Mouse (Mus musculus): ENCODE measurements around the gene Prdm16.

Prdm16 gene

DNA sequence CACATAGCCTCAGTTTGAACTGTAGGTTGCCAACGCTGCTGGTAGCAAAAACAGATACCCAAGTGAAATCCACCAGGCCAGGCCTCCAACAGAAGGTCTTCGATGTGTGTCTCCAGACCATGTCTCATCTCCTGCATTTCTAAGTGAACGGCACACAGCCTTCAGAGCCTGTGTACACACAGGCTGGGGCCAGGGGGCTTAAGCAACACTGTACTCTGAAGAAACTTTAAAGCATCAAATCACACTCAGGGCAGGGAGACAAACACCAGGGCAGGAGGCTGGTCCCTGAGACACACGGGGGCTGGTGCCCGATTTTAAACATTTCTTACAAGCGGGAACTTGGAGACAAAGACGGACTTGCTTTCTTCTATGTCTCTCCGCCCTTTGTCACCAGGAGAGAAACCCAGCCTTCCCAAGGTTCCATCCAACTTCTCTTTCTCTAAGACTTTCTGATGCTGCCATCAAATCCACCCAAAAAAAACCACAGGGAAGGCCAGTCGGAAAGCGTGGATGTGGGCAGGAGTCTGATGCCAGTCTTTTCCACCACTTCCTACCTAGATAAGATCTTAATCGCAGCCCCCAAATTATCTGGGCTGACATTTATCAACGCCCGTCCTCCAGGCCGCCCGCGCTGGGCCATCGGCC, 42.4 kb downstream of the Prdm16 start:
- ChIA-PET CTCF (no interaction called here), POLR2A (no interaction called here)

GRCm38 (mm10) chr4:154592562-154592961, 44.1 kb downstream of the Prdm16 start:
- ChIA-PET POLR2A (interaction anchor here in 3 of 4 experiments (0.5 to 1.4 kb wide), 6 partner anchors 8 to 85 kb away, joined by 3 to 6 read pairs (median 4); no protein-coding TSS in a partner anchor), CTCF (interaction anchor here in 2 of 4 experiments (0.8 kb wide), 2 partner anchors 264 kb away, joined by 3 read pairs; no protein-coding TSS in a partner anchor)

DNA sequence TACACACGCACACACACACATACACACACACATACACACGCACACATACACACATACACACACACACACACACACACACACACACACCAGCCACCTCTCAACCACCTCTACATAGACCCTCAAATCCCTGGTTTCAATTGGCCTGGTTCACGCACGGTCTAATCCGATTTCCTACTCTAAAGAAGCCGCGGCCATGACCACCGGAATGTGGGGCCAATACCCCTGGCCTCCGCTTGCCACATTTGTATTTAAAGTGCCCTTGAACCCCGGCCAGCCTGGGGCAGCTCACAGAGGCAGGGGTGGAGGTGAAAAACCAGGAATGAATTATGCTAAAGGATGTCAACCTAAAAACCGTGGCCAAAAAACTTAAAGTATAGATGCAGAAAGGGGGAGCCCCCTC, 45.8 kb downstream of the Prdm16 start:
- ChIA-PET POLR2A (no interaction called here), CTCF (no interaction called here)

DNA sequence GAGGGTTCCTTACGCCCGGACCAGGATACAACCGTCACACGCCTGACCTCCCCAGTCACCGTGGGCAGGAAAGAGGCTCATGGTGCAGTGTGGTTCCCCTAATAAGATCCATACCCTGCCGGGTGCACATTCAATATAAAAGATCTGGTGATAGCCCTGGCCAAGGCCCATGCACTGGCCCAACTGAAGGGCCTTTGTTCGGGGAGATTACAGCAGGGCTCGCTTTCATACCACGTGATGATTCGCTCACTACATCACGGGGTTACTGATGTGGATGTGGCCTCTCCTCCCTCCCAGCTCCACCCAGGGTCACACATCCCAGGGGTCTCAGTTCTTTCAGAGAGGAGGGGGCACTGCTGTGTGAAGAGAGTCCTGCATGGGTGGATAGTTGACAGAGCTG, 50.3 kb downstream of the Prdm16 start:
- ChIA-PET CTCF (interaction anchor here in 1 of 4 experiments (1.0 kb wide), 1 partner anchor 207 kb away, joined by 3 read pairs; no protein-coding TSS in a partner anchor), POLR2A (interaction anchor here in 1 of 4 experiments (1.1 to 1.5 kb wide), 2 partner anchors 9 to 52 kb away, joined by 3 read pairs; no protein-coding TSS in a partner anchor)

GRCm38 (mm10) chr4:154585779-154586178, 50.9 kb downstream of the Prdm16 start:
- ChIA-PET CTCF (interaction anchor here in 1 of 4 experiments (0.5 kb wide), 1 partner anchor 461 kb away, joined by 4 read pairs; no protein-coding TSS in a partner anchor), POLR2A (interaction anchor here in 1 of 4 experiments (0.5 kb wide), 1 partner anchor 11 kb away, joined by 3 read pairs; no protein-coding TSS in a partner anchor)

DNA sequence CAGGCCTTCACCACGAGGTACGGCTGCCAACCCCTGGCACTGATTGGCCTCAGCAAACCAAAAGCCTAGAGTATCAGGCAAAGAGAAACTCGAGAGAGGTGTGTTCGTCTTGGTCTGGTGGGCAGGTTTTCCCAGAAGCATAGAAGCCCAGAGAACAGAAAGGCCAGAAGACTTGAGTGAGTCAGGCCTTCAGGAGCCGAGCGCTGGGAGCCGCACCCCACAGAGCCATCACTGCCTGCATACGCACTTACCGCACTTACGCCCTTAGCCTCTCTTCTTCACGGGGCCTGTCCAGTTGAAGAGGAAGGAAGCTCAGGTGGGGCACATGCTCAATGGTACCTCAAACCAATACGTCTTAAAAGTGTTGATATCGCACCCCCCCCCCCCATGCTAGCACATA, 53.0 kb downstream of the Prdm16 start:
- ChIA-PET POLR2A (no interaction called here), CTCF (no interaction called here)

DNA sequence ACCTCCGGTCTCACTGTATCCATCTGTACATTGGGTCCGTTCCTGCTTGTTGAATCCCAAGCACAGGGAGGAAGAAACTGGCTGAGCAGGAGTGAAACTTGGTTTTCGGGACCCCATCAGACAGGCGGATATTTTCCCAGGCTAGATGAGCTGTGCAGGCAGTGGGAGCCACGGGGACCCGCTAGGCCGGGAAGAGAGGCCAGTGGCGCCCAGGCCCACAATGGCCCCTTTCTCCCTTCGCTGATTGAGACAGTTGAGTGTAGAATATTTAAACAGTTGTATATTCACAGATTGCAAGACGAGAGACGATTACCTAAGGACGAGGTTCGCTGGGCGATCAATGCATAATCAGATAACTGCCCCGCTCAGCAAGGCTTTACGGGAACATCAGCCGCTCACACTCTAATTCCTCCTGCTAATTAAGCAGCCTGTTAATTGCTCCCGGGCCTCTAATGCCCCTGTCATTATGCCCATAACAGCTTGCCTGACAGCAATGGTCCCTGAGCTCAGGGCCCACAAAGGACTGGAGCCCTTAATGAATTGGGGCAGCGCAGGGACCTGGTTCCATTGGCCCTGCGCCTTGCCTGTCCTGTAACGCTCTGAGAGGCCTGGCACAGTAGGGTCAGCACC, 54.0 kb downstream of the Prdm16 start:
- CTCF ChIA-PET, result no interaction called here
- POLR2A ChIA-PET, result interaction anchor here in 1 of 4 experiments (0.7 kb wide), 1 partner anchor 10 kb away, joined by 3 read pairs; no protein-coding TSS in a partner anchor

- POLR2A ChIA-PET, result no interaction called here
- CTCF ChIA-PET, result no interaction called here
Observed at GRCm38 (mm10) chr4:154581261-154581886, 55.3 kb downstream of the Prdm16 start.

DNA sequence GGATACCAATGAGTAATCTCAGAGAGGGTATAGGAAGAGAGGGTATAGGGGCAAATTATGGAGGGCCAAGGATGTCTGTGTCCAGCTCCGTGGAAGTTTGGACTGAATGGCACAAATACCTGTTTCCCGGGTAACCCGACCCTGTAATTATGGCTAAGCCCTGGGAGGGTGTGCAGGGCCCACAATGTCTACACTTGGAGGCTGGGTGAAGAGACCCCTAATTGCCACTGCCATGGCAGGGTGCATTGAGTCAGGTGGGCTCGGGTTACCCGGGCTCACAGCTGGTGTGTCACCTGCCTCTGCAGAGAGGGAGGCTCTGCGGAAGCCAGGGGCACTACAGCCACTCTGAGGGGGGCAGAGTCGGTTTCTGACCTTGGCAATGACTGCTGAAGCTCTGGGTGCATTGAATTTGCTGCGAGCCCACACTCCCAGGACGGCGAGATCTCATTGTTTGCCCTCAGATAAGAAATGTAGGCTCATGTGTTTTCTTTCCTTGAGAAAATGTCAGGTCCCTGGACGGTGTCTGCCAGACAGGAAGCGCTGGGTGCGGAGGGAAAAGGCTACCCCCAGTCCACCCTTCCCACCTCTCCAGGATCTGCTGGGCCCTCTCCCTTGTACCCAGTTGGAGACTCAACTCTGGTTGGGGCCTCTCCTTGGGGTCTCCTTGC, 62.3 kb downstream of the Prdm16 start:
- CTCF ChIA-PET, result interaction anchor here in 2 of 4 experiments (0.6 kb wide), 2 partner anchors 151 to 944 kb away, joined by 3 read pairs; no protein-coding TSS in a partner anchor
- POLR2A ChIA-PET, result interaction anchor here in 2 of 4 experiments (0.5 to 1.3 kb wide), 3 partner anchors 11 to 29 kb away, joined by 3 read pairs; no protein-coding TSS in a partner anchor

- ChIA-PET CTCF (no interaction called here), POLR2A (no interaction called here)
Observed at GRCm38 (mm10) chr4:154570451-154570881, 66.2 kb downstream of the Prdm16 start.

GRCm38 (mm10) chr4:154569845-154570244, 66.8 kb downstream of the Prdm16 start:
- CTCF ChIA-PET, result no interaction called here
- POLR2A ChIA-PET, result no interaction called here

GRCm38 (mm10) chr4:154568798-154569197, 67.9 kb downstream of the Prdm16 start:
- ChIA-PET POLR2A (no interaction called here), CTCF (no interaction called here)

GRCm38 (mm10) chr4:154567942-154568341, 68.7 kb downstream of the Prdm16 start:
- CTCF ChIA-PET, result no interaction called here

GRCm38 (mm10) chr4:154563201-154563600, 73.5 kb downstream of the Prdm16 start:
- CTCF ChIA-PET, result no interaction called here
- POLR2A ChIA-PET, result no interaction called here

More at GRCm38 (mm10) chr4:154567942-154568341, 68.7 kb downstream of the Prdm16 start:
- POLR2A ChIA-PET, result no interaction called here

- CTCF ChIA-PET, result no interaction called here
- POLR2A ChIA-PET, result interaction anchor here in 1 of 4 experiments (0.6 kb wide), 1 partner anchor 537 kb away, joined by 3 read pairs; no protein-coding TSS in a partner anchor
Observed at GRCm38 (mm10) chr4:154558041-154558440, 78.6 kb downstream of the Prdm16 start.

- CTCF ChIA-PET, result no interaction called here
- POLR2A ChIA-PET, result no interaction called here
Observed at GRCm38 (mm10) chr4:154557168-154557567, 79.5 kb downstream of the Prdm16 start.

- POLR2A ChIA-PET, result no interaction called here
- CTCF ChIA-PET, result no interaction called here
Observed at GRCm38 (mm10) chr4:154556418-154556817, 80.3 kb downstream of the Prdm16 start.

GRCm38 (mm10) chr4:154549961-154550393, 86.7 kb downstream of the Prdm16 start:
- POLR2A ChIA-PET, result interaction anchor here in 1 of 4 experiments (1.4 kb wide), 1 partner anchor 13 kb away, joined by 4 read pairs; no protein-coding TSS in a partner anchor
- CTCF ChIA-PET, result interaction anchor here in 2 of 4 experiments (0.6 to 1.0 kb wide), 2 partner anchors 214 to 221 kb away, joined by 3 read pairs; no protein-coding TSS in a partner anchor

GRCm38 (mm10) chr4:154549497-154549896, 87.2 kb downstream of the Prdm16 start:
- ChIA-PET POLR2A (interaction anchor here in 1 of 4 experiments (1.4 kb wide), 1 partner anchor 12 kb away, joined by 4 read pairs; no protein-coding TSS in a partner anchor), CTCF (no interaction called here)

Data from embryonic stem cell, embryonic (primary cell).